Mouse (Mus musculus): ENCODE results near the gene Efcab12. TPM values are rescaled to one million over a fixed set of nuclear protein-coding genes. Genes with fewer than 3 reads are reported as not detected.

Gene Efcab12
- total RNA-seq, 2 experiments from 2014 or later = not detected

DNA sequence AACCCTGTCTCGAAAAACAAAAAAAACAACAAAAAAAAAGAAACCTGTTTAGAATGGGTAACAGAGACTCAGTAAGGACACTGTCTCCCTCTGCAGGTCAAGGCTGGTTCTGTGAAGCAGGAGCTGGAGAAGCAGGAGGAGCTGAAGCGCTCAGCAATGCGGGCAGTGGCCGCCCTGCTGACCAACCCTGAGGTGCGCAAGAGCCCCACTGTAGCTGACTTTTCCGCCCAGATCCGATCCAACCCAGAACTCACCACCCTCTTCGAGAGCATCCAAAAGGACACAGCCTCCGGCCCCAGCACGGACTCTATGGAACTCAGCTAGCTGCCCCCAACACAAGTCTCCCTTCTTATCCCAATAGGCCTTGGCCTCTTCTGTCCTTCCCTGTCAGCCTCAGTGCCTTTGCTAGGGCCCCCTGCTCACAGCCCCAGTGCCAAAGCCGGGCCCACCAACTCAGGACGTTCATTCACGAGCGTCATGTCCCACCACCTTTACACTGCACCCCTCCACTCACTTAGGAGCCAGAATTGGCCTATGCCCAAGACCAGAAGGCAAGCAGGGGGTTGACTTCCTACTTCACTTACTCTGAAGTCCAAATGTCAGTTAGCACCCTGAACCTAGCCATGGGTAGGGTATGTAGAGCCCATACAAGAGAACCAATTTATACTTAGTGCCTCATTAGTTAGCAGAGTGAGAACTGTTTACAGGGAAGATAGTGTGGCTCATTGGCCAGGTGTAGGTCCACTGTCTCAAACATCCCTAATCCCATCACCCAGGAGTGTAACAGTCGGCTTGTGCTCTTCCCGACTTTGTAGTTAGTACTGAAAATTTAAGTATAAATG, 34.5 kb downstream of the Efcab12 start:
- no peak for ATAC-seq (replicated peaks; ENCODE audit: low FRiP score, poor library complexity, severe bottlenecking)

DNA sequence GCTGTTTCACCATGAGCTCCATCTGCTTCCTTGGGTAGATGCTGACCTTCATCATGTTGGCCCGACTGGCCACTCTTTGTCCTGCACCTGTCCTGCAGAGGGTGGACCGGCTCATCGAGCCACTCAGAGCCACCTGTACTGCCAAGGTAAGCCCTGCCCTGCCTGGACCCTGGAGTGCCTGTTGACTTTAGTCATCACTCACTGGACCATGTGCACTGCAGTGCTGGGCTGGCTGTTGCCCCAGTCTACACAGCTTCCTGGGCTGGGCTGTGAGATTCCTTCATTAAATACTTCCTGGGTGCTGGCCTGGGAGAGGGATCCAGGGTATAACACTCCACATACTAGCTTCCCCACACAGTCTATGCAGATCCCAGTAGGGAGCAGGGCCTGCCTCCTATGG, 36.4 kb downstream of the Efcab12 start:
- 0 out of 2 replicates have a peak, but pooled peaks have one; percentile 20 for ATAC-seq (replicated peaks; ENCODE audit: low FRiP score, poor library complexity, severe bottlenecking)

DNA sequence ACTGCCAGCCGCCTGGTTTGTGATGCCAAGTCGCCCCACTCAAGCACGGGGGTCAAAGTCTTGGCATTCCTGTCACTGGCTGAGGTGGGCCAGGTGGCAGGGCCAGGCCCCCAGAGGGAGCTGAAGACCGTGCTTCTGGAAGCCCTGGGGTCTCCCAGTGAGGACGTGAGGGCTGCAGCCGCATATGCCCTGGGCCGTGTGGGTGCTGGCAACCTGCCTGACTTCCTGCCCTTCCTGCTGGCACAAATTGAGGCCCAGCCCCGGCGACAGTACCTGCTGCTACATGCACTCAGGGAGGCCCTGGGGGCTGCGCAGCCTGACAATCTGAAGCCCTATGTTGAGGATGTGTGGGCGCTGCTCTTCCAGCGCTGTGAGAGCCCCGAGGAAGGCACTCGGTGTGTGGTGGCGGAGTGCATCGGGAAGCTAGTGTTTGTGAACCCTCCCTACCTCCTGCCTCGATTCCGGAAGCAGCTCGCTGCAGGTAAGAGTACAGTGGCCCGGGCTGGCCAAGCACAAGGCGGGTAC, 45.5 kb downstream of the Efcab12 start:
- no peak; the same call in 1 of the 2 replicates for ATAC-seq (replicated peaks; ENCODE audit: low FRiP score, poor library complexity, severe bottlenecking)

DNA sequence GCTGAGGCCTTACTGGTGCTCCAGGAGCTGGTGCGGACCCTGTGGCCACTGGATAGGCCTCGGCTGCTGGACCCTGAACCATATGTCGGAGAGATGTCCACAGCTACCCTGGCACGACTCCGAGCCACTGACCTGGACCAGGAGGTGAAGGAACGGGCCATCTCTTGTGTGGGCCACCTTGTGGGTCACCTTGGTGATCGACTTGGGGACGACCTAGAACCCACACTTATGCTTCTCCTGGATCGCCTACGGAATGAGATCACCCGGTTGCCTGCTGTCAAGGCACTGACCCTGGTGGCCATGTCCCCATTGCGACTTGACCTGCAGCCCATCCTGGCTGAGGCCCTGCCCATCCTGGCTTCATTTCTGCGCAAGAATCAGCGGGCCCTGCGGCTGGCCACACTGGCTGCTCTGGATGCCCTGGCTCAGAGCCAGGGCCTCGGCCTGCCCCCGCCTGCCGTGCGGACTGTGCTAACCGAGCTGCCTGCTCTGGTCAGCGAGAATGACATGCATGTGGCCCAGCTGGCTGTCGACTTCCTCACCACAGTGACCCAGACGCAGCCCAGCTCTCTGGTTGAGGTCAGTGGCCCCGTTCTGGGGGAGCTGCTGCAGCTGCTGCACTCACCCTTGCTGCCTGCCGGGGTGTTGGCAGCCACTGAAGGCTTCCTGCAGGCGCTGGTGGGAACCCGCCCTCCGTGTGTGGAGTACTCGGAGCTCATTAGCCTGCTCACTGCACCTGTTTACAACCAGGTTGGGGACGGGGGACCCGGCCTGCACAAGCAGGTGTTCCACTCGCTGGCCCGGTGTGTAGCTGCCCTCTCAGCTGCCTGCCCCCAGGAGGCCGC, 46.1 kb downstream of the Efcab12 start:
- no peak for ATAC-seq (replicated peaks; ENCODE audit: low FRiP score, poor library complexity, severe bottlenecking)

- ATAC-seq (replicated peaks; ENCODE audit: low FRiP score, poor library complexity, severe bottlenecking) = 0 out of 2 replicates have a peak, but pooled peaks have one; percentile 27
Measured at GRCm38 (mm10) chr6:115791016-115791415, 47.2 kb downstream of the Efcab12 start.

GRCm38 (mm10) chr6:115782781-115783180, 55.4 kb downstream of the Efcab12 start:
- no peak for ATAC-seq (replicated peaks; ENCODE audit: low FRiP score, poor library complexity, severe bottlenecking)

DNA sequence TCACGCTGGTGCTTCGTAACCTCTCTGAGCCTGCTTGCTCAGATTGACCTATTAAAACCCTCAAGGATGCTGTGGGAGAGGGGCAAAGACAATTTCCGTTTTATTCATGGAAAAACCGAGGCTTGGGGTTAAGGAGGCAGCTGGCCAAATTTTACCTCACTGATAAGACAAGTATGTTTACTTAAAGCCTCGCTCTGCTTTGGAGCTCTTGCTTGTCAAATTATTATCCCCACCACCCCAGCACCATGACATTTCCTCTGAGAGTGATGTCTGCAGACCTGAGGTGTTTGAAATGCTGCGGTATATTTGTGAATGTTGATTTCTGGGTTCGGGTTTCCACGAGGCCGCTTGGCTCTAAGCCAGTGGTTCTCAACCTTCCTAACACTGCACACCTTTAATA, 61.8 kb downstream of the Efcab12 start:
- ATAC-seq (replicated peaks; ENCODE audit: low FRiP score, poor library complexity, severe bottlenecking) = no peak

GRCm38 (mm10) chr6:115775838-115776237, 62.4 kb downstream of the Efcab12 start:
- ATAC-seq (replicated peaks; ENCODE audit: low FRiP score, poor library complexity, severe bottlenecking) = no peak

- ATAC-seq (replicated peaks; ENCODE audit: low FRiP score, poor library complexity, severe bottlenecking) = no peak
Measured at GRCm38 (mm10) chr6:115774501-115774921, 63.7 kb downstream of the Efcab12 start, which contains the start of gene Cand2. Gene Cand2, plus strand, starts transcription at chr6:115774538.

- ATAC-seq (replicated peaks; ENCODE audit: low FRiP score, poor library complexity, severe bottlenecking) = no peak
Measured at GRCm38 (mm10) chr6:115773966-115774413, 64.2 kb downstream of the Efcab12 start.

GRCm38 (mm10) chr6:115772604-115773003, 65.6 kb downstream of the Efcab12 start:
- no peak for ATAC-seq (replicated peaks; ENCODE audit: low FRiP score, poor library complexity, severe bottlenecking)

- ATAC-seq (replicated peaks; ENCODE audit: low FRiP score, poor library complexity, severe bottlenecking) = no peak
Measured at GRCm38 (mm10) chr6:115772201-115772600, 66.0 kb downstream of the Efcab12 start.

DNA sequence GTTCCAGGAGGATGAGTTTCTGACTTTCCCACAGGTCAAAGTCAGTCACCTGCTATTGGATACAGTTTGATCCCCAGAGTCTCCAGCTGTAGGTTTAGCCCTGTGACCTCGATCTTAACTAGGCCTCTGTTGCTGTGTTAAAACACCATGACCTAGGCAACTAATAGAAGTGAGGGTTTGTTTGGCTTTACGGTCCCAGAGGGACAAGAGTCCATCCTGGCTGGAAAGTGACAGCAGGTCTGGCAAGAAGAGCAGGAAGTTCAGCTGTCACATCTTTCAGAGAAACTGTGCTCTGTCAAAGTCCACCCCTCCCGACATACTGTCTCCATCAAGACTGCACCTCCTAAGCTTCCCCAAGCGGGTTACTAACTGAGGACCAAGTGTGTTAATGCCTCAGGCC, 67.4 kb downstream of the Efcab12 start:
- no peak for ATAC-seq (replicated peaks; ENCODE audit: low FRiP score, poor library complexity, severe bottlenecking)

GRCm38 (mm10) chr6:115770059-115770670, 68.0 kb downstream of the Efcab12 start:
- ATAC-seq (replicated peaks; ENCODE audit: low FRiP score, poor library complexity, severe bottlenecking) = 0 out of 2 replicates have a peak, but pooled peaks have one; percentile 21

DNA sequence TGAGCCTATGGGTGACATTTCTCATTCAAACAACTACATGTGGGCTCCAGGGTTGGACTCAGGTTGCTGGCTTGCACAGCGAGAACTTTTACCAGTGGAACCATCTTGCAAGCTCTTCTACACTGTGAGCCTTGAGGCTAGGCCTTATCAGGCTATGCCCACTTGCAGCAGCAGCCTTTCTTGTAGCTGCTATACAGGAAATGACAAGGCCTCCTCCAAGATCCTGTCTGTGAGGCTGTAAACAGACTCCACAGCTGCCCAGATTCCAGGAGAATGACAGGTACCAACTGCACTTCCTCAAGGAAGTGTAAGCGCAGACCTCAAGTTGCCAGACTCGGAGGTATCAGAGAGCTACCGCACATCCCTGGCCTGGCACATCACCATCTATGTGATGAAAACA, 70.0 kb downstream of the Efcab12 start:
- no peak for ATAC-seq (replicated peaks; ENCODE audit: low FRiP score, poor library complexity, severe bottlenecking)

DNA sequence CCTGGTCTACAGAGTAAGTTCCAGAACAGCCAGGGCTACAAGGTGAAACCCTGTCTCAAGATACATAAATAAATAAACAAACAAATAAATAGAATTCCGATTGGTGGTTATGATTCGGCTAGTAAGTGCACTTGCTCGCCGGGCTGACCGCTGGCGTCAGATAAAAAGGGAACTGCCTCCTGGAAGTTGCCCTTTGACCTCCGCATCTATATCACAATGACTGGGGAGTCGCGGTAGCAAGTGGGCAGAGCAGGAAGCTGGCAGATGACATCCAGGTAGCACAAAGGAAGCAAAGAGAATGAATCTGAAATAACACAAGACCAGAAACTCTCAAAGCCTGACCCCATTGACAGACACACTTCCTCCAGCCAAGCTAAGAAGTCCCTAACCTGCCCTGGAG, 70.9 kb downstream of the Efcab12 start:
- no peak for ATAC-seq (replicated peaks; ENCODE audit: low FRiP score, poor library complexity, severe bottlenecking)

DNA sequence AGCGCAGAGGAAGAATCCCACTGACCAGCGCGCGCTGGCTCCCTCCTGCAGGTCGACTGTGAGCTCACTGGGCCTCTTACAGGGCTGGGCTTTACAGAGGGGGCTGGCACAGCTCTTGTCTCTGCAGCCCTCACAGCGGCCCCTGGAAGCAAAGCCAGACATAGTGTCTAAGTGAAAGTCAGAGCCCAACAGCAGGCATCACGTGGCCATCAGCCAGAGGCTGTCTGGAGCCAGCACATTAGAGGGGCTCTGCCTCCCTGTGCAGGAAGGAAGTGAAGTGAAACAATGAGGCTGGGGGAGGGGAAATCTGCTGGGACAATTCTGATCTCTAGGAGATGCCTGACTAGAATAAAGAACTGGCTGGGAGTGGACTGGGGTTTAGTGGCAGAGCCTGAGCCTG, 74.0 kb downstream of the Efcab12 start:
- ATAC-seq (replicated peaks; ENCODE audit: low FRiP score, poor library complexity, severe bottlenecking) = no peak

DNA sequence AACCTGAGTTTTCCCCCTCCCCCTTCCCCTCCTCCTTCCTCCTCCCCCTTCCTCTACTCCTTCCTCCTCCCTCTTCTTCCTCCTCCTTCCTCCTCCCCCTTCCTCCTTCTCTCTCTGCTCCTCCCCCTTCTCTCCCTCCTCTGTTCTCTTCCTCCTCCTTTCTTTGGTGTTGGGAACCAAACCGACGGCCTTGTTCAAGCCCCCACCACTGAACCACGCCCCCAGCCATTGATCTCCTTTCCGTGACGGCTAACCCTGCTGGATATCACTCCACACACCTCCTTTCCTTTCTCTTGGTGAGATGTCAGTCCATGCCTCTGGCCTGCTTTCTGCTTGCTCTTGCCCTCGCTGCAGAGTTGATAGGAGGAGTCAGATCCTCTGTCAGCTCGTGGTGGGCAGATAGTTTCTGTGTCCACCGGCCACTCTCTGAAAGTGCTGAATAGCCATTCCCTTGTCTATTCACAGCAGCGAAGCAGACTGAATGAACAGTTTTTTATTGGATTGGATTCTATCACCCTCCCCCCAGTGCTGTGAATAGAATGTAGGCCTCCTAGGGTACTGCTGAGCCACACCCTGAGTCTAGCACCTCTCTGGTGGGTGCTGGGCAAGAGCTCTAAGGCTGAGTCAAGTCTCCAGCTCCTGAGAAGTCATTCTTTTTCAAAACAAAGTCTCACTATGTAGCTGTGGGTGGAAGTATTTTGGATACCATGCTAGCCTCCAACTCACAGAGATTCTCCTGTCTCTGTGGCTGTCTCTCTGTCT, 76.0 kb downstream of the Efcab12 start, which contains the start of gene Tmem40:
Tmem40 (minus strand) TSS at position 416 of the 762 bp plus-strand sequence.
- no peak for ATAC-seq (replicated peaks; ENCODE audit: low FRiP score, poor library complexity, severe bottlenecking)

DNA sequence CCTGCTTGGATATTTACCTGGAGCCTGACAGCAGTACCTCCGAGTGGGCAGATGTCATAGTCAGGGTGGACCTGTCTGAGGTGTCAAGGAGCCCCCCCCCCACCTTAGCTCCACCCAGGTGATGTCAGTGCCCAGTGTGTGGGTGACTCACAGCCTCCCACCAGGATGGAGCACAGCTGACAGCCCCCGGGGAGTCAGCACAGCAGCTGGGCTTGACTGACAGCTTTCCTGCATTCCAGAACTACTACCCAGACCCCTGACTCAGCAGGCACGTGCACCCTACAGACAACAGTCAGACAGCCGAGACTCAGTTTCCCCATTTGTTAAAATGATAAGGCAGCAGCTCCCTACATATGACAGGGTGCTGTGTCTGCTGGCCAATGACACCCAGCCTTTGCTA, 77.2 kb downstream of the Efcab12 start:
- ATAC-seq (replicated peaks; ENCODE audit: low FRiP score, poor library complexity, severe bottlenecking) = no peak

Measured in erythroblast, adult 5-6 weeks (primary cell).